Mouse (Mus musculus): Measurements from ENCODE around the gene Mettl6. TPM values are rescaled to one million over a fixed set of nuclear protein-coding genes. Genes with fewer than 3 reads are reported as not detected.
A peak's percentile ranks its signal among the peaks of the same experiment; 100 is the strongest.

Gene Mettl6
- total and polyA plus RNA-seq, 2 experiments from 2014 or later = 19.7 to 32.5 TPM

DNA sequence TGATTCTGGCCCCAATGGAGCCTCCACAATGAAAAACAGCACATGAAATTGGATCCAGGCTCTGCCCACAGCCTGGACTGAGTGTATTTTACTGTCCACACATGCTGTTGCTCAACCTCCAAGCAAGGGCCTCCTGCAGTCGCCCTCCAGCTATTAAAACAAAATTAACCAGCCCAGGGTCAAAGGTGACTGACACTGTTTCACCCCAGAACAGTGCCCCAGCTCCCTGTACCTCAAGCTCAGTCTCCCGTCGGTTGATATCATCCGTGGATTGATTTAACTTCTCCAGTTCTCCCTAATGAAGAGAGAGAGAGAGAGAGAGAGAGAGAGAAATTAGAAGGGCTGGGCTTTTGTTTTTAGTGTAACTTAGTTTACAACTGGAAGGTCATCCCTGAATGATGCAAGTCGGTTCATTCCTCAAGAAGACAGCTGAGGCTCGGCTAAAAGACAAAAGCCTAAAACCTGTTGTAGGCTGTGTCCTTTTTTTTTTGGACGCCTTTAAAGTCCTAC lies 60.9 kb downstream of the Mettl6 start:
- TF ChIP-seq CTCF (IDR thresholded peaks at IDR 0.05) = no peak
- no peaks in the 10 kb centered on the region for H3K9me3 ChIP-seq (ENCODE audit: low read length)
- peaks cover 12% of the 10 kb centered on the region for H3K4me1 ChIP-seq (ENCODE audit: insufficient read depth, low read length)
- H3K4me2 ChIP-seq (ENCODE audit: low read depth, low read length, poor library complexity, severe bottlenecking) = peak overlapping the region; percentile 78
- WGBS = 36% methylated on average over 7 of the region's 7 CpGs
- ATAC-seq (ENCODE audit: low FRiP score) (no peak), DNase-seq (ENCODE audit: low spot score) (no peak)
- peak overlapping the region; percentile 86; the same call in 1 of the 2 replicates for H3K4me3 ChIP-seq (ENCODE audit: low read depth, low read length)
- H3K9ac ChIP-seq (replicated peaks; ENCODE audit: low read length, poor library complexity, severe bottlenecking) = peak overlapping the region; percentile 97; the same call in 1 of the 2 replicates
- H3K27ac ChIP-seq (ENCODE audit: low read depth, low read length) = no peak overlapping the region
- no peaks in the 10 kb centered on the region for H3K27me3 ChIP-seq (ENCODE audit: insufficient read depth, low read length)
- H3K36me3 ChIP-seq (ENCODE audit: insufficient read depth, low read length) = no peaks in the 10 kb centered on the region

DNA sequence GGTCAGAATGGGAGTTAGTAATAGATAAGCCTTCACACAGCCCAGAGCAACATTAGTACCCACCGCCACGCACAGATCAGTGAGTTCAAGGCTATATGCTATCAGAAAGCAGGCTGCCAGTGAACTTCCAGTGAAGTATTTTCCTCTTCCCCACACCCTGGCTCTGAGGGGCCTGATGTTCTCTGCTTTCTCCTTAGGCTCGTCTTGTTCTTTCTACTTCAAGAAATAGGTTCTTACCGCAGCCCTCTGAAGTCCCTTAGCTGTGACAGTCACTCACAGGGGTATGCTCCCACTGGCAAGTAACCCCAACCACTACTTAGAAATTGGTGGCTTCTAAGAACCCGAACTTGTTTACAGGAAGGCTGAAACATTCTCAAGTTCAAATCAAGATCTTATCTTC lies 61.7 kb downstream of the Mettl6 start:
- Histone ChIP-seq H3K9ac (replicated peaks; ENCODE audit: low read length, poor library complexity, severe bottlenecking) (no peak overlapping the region), H3K4me2 (ENCODE audit: low read depth, low read length, poor library complexity, severe bottlenecking) (peak overlapping the region; percentile 78; the same call in 1 of the 2 replicates)

DNA sequence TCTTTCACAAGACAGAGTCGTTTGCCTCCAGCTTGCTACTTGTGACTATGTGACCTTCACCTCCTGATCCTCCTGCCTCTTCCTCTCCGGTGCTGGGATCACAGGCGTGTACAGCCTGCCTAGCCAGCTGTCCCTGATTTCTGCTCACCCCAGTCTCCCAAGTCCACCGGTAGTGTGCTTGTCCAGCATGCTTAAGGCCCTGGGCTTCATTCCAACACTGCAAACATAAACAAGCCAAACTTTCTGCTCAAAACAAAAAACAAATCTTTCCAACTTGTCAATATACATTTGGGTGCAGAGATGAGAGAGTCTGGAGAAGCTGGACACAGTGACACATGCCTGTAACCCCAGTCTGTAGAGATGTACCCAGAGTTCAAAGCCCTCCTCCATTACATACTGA lies 62.4 kb downstream of the Mettl6 start:
- no peak overlapping the region for H3K27ac ChIP-seq (ENCODE audit: low read depth, low read length)
- peaks cover 12% of the 10 kb centered on the region for H3K4me1 ChIP-seq (ENCODE audit: insufficient read depth, low read length)
- H3K36me3 ChIP-seq (ENCODE audit: insufficient read depth, low read length) = peaks cover 9% of the 10 kb centered on the region
- 52% methylated on average over 4 of the region's 4 CpGs for WGBS
- no peak overlapping the region for H3K9ac ChIP-seq (replicated peaks; ENCODE audit: low read length, poor library complexity, severe bottlenecking)
- no peaks in the 10 kb centered on the region for H3K27me3 ChIP-seq (ENCODE audit: insufficient read depth, low read length)
- H3K4me3 ChIP-seq (ENCODE audit: low read depth, low read length) = no peak overlapping the region
- no peaks in the 10 kb centered on the region for H3K9me3 ChIP-seq (ENCODE audit: low read length)
- ATAC-seq (ENCODE audit: low FRiP score) (no peak), DNase-seq (ENCODE audit: low spot score) (no peak)
- TF ChIP-seq CTCF (IDR thresholded peaks at IDR 0.05) = no peak
- no peak overlapping the region for H3K4me2 ChIP-seq (ENCODE audit: low read depth, low read length, poor library complexity, severe bottlenecking)

More for the DNA sequence above, 61.7 kb downstream of the Mettl6 start:
- WGBS = 76% methylated on average over 5 of the region's 5 CpGs
- Histone ChIP-seq H3K4me1 (ENCODE audit: insufficient read depth, low read length) (peaks cover 12% of the 10 kb centered on the region), H3K27me3 (ENCODE audit: insufficient read depth, low read length) (no peaks in the 10 kb centered on the region), H3K36me3 (ENCODE audit: insufficient read depth, low read length) (peaks cover 5% of the 10 kb centered on the region), H3K4me3 (ENCODE audit: low read depth, low read length) (no peak overlapping the region), H3K27ac (ENCODE audit: low read depth, low read length) (no peak overlapping the region), H3K9me3 (ENCODE audit: low read length) (no peaks in the 10 kb centered on the region)
- no peak for ATAC-seq (ENCODE audit: low FRiP score)
- no peak for DNase-seq (ENCODE audit: low spot score)
- TF ChIP-seq CTCF (IDR thresholded peaks at IDR 0.05) = no peak

DNA sequence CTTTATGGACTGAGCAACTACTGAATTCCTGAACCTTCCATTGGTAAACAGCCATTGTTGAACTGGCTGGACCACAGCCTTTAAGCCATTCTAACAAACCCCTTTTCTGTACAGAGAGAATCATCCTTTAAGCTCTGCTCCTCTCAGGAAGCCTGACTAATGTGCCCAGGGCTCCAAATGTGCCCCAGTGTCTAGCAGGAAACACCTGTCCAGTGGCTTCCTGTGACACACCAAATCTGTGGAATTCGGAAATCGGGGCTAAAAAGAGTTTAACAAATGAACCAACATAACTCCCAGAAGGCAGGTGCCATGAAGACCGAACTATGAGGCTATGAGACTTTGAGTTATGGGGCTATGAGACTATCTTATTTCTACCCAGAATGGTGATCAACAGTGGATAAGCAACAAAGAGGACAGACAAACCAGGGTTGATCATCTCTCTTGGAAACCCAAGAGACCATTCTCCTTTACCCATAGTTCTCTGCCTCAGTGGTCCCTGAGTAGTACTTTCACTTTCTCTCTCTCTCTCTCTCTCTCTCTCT lies 63.0 kb downstream of the Mettl6 start:
- Histone ChIP-seq H3K27ac (ENCODE audit: low read depth, low read length) (no peak overlapping the region), H3K36me3 (ENCODE audit: insufficient read depth, low read length) (peaks cover 9% of the 10 kb centered on the region), H3K9ac (replicated peaks; ENCODE audit: low read length, poor library complexity, severe bottlenecking) (no peak overlapping the region), H3K9me3 (ENCODE audit: low read length) (no peaks in the 10 kb centered on the region), H3K27me3 (ENCODE audit: insufficient read depth, low read length) (no peaks in the 10 kb centered on the region), H3K4me3 (ENCODE audit: low read depth, low read length) (no peak overlapping the region), H3K4me1 (ENCODE audit: insufficient read depth, low read length) (peaks cover 12% of the 10 kb centered on the region), H3K4me2 (ENCODE audit: low read depth, low read length, poor library complexity, severe bottlenecking) (no peak overlapping the region)
- ATAC-seq (ENCODE audit: low FRiP score) (no peak), DNase-seq (ENCODE audit: low spot score) (no peak)
- WGBS = 94% methylated on average over 3 of the region's 3 CpGs
- TF ChIP-seq CTCF (IDR thresholded peaks at IDR 0.05) = no peak

DNA sequence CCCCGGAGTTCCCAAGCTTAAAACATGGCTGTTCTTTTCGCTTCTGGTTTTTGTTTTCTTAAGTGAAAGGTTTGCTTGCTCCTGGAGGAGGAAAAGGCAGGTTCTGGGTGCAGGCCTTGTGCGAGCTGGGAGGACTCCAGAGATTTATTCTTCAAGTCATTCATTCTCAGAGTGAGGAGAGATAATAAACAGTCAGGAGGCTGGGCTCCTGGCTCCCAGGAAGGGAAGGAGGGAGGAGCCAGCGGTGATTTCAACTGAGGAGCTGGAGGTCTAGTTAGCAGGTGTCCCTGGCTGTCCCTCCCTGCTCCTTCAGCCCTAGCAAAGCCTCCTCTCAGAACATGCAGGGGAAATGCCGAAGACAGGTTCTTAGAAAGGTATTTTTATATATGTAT lies 65.8 kb downstream of the Mettl6 start:
- Histone ChIP-seq H3K9ac (replicated peaks; ENCODE audit: low read length, poor library complexity, severe bottlenecking) (no peak overlapping the region), H3K36me3 (ENCODE audit: insufficient read depth, low read length) (peaks cover 14% of the 10 kb centered on the region), H3K9me3 (ENCODE audit: low read length) (no peaks in the 10 kb centered on the region), H3K4me3 (ENCODE audit: low read depth, low read length) (no peak overlapping the region), H3K4me2 (ENCODE audit: low read depth, low read length, poor library complexity, severe bottlenecking) (no peak overlapping the region), H3K27ac (ENCODE audit: low read depth, low read length) (no peak overlapping the region), H3K27me3 (ENCODE audit: insufficient read depth, low read length) (no peaks in the 10 kb centered on the region), H3K4me1 (ENCODE audit: insufficient read depth, low read length) (peaks cover 13% of the 10 kb centered on the region)
- DNase-seq (ENCODE audit: low spot score) (no peak), ATAC-seq (ENCODE audit: low FRiP score) (no peak)
- 50% methylated on average over 5 of the region's 5 CpGs for WGBS
- no peak for TF ChIP-seq CTCF (IDR thresholded peaks at IDR 0.05)

DNA sequence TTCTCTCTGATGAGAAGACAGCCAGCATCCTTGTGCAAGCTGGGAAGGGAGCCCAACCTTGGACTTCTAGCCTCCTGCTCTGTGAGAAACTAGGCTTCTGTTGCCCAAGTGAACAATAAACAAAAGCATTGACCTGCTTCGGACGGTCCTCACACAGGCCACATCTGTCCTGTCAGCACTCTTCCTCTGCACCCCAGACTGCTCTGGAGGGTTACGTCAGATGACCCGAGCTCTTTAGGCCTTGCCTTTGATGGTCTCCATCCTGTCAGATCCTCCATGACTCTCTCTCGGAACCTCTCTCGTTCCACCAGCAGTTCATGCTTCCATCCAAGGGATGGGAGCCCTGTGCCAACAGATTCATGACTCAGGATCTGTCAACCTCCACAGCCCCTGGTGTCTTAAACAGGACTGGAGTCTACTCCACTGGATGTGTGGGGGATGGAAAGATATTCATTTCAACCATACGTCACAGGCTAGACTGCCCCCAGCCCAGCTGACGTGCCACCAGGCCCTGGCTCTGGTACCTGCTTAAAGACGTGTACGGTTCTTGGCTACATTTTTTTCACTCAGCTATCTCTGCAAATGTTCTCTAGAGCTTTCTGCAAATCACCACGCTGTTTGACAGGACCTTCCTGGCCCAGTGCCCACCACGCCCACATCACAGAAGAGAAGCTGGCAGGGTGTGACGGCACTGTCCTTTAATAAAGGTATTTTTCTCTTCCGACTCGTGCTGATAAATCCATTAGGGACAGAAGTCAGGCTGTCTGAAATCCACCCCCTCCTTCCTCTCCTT lies 66.4 kb downstream of the Mettl6 start:
- Histone ChIP-seq H3K27ac (ENCODE audit: low read depth, low read length) (no peak overlapping the region), H3K9me3 (ENCODE audit: low read length) (no peaks in the 10 kb centered on the region), H3K27me3 (ENCODE audit: insufficient read depth, low read length) (no peaks in the 10 kb centered on the region), H3K4me2 (ENCODE audit: low read depth, low read length, poor library complexity, severe bottlenecking) (no peak overlapping the region), H3K9ac (replicated peaks; ENCODE audit: low read length, poor library complexity, severe bottlenecking) (no peak overlapping the region), H3K4me1 (ENCODE audit: insufficient read depth, low read length) (peaks cover 9% of the 10 kb centered on the region; the same call in 1 of the 2 replicates), H3K4me3 (ENCODE audit: low read depth, low read length) (no peak overlapping the region), H3K36me3 (ENCODE audit: insufficient read depth, low read length) (peaks cover 14% of the 10 kb centered on the region)
- ATAC-seq (ENCODE audit: low FRiP score) (no peak), DNase-seq (ENCODE audit: low spot score) (no peak)
- TF ChIP-seq CTCF (IDR thresholded peaks at IDR 0.05) = no peak
- 67% methylated on average over 15 of the region's 15 CpGs for WGBS

Other genes with a start within 250 kb of the Mettl6 start
- 4.4 and 6.6 TPM in 2 replicates for gene Phf7, start 243.7 kb downstream of the Mettl6 start, total RNA-seq (2014; rRNA removed)
- 8.7 and 10.2 TPM in 2 replicates for gene Phf7, start 243.7 kb downstream of the Mettl6 start, polyA plus RNA-seq (2015; fragmentation: Nextera tagmentation; extraction: Ambion mirVana)
- gene Bap1, start 243.6 kb downstream of the Mettl6 start, total RNA-seq (2014; rRNA removed) = 103 and 128 TPM in 2 replicates
- 112 and 116 TPM in 2 replicates for gene Bap1, start 243.6 kb downstream of the Mettl6 start, polyA plus RNA-seq (2015; fragmentation: Nextera tagmentation; extraction: Ambion mirVana)
- gene Dnah1, start 171.1 kb downstream of the Mettl6 start, total RNA-seq (2014; rRNA removed) = 4.2 and 7.8 TPM in 2 replicates
- 3.1 and 3.4 TPM in 2 replicates for gene Dnah1, start 171.1 kb downstream of the Mettl6 start, polyA plus RNA-seq (2015; fragmentation: Nextera tagmentation; extraction: Ambion mirVana)
- 73.7 and 84.3 TPM in 2 replicates for gene Capn7, start 158.4 kb downstream of the Mettl6 start, total RNA-seq (2014; rRNA removed)
- 55.9 and 56.8 TPM in 2 replicates for gene Capn7, start 158.4 kb downstream of the Mettl6 start, polyA plus RNA-seq (2015; fragmentation: Nextera tagmentation; extraction: Ambion mirVana)
- 61.7 and 76.5 TPM in 2 replicates for gene Sh3bp5, start 59.0 kb downstream of the Mettl6 start, total RNA-seq (2014; rRNA removed)
- gene Sh3bp5, start 59.0 kb downstream of the Mettl6 start, polyA plus RNA-seq (2015; fragmentation: Nextera tagmentation; extraction: Ambion mirVana) = 141 and 165 TPM in 2 replicates
- gene Eaf1, start 641 bp downstream of the Mettl6 start, total RNA-seq (2014; rRNA removed) = 7.9 and 22.4 TPM in 2 replicates
- 3.8 and 4.0 TPM in 2 replicates for gene Eaf1, start 641 bp downstream of the Mettl6 start, polyA plus RNA-seq (2015; fragmentation: Nextera tagmentation; extraction: Ambion mirVana)
- gene Colq, start 96.3 kb upstream of the Mettl6 start, total RNA-seq (2014; rRNA removed) = 0.38 TPM in 1 of 2 replicates, not detected in the other
- gene Colq, start 96.3 kb upstream of the Mettl6 start, polyA plus RNA-seq (2015; fragmentation: Nextera tagmentation; extraction: Ambion mirVana) = 0.06 TPM in 1 of 2 replicates, not detected in the other
- not detected in 2 replicates for gene Gm49387, start 145.8 kb upstream of the Mettl6 start, total RNA-seq (2014; rRNA removed)
- not detected in 2 replicates for gene Gm49387, start 145.8 kb upstream of the Mettl6 start, polyA plus RNA-seq (2015; fragmentation: Nextera tagmentation; extraction: Ambion mirVana)
- 21.9 and 28.7 TPM in 2 replicates for gene Btd, start 146.0 kb upstream of the Mettl6 start, total RNA-seq (2014; rRNA removed)
- 18.5 and 20.1 TPM in 2 replicates for gene Btd, start 146.0 kb upstream of the Mettl6 start, polyA plus RNA-seq (2015; fragmentation: Nextera tagmentation; extraction: Ambion mirVana)
- gene Hacl1, start 146.2 kb upstream of the Mettl6 start, total RNA-seq (2014; rRNA removed) = 6.7 and 6.8 TPM in 2 replicates
- 8.4 and 9.4 TPM in 2 replicates for gene Hacl1, start 146.2 kb upstream of the Mettl6 start, polyA plus RNA-seq (2015; fragmentation: Nextera tagmentation; extraction: Ambion mirVana)